Mouse (Mus musculus) thymus, adult 2 months (tissue): ENCODE data around the gene Slc13a1.

ENCODE experiments used
- CTCF ChIP-seq: fragments of 200-500 bp; IDR thresholded peaks from 2 replicates; pipeline ENCODE4 v1.5.1; 2012; ENCODE audit warnings: mild to moderate bottlenecking, control low read depth, low read length, moderate library complexity, borderline replicate concordance; ENCODE audit not compliant: control insufficient read depth, poor library complexity, insufficient read depth; ENCODE audit errors: extremely low read depth
- POLR2A ChIP-seq: fragments of 200-500 bp; IDR thresholded peaks from 2 replicates; pipeline ENCODE4 v1.6.1; 2012; ENCODE audit warnings: mild to moderate bottlenecking, low read length, control low read depth, moderate library complexity; ENCODE audit not compliant: control insufficient read depth, poor library complexity, insufficient read depth; ENCODE audit errors: extremely low read depth

GRCm38 (mm10) chr6:24175393-24175792 is 7.5 kb upstream of the Slc13a1 start:
- TF ChIP-seq POLR2A (no peak), CTCF (no peak)
